Mouse (Mus musculus) testis, adult 2 months (tissue): ENCODE data around the gene Olfr224. TPM values are rescaled to one million over a fixed set of nuclear protein-coding genes. Genes with fewer than 3 reads are reported as not detected.

Source experiments
- H3K27ac ChIP-seq: fragments of 200-500 bp; 2 replicates; pipeline ENCODE4 v1.5.1; 2012; ENCODE audit warnings: low read depth, low read length; ENCODE audit not compliant: control insufficient read depth, insufficient read depth
- H3K27me3 ChIP-seq: fragments of 200-500 bp; 2 replicates; pipeline ENCODE4 v1.6.1; 2012; ENCODE audit warnings: mild to moderate bottlenecking, low read length, moderate library complexity; ENCODE audit not compliant: control insufficient read depth, insufficient read depth
- H3K36me3 ChIP-seq: fragments of 200-500 bp; 2 replicates; pipeline ENCODE4 v1.6.1; 2012; ENCODE audit warnings: mild to moderate bottlenecking, low read length; ENCODE audit not compliant: control insufficient read depth, insufficient read depth
- H3K4me1 ChIP-seq: fragments of 200-500 bp; 2 replicates; pipeline ENCODE4 v1.6.1; 2012; ENCODE audit warnings: low read length; ENCODE audit not compliant: control insufficient read depth, insufficient read depth
- H3K4me3 ChIP-seq: fragments of 200-500 bp; 2 replicates; pipeline ENCODE4 v1.5.1; 2012; ENCODE audit warnings: low read depth, mild to moderate bottlenecking, low read length, moderate library complexity, mixed read lengths; ENCODE audit not compliant: control insufficient read depth
- CTCF ChIP-seq: fragments of 200-500 bp; IDR thresholded peaks from 2 replicates; pipeline ENCODE4 v1.5.1; 2012; ENCODE audit warnings: low read depth, mild to moderate bottlenecking, inconsistent platforms, low read length, moderate library complexity; ENCODE audit not compliant: control insufficient read depth, insufficient read depth, insufficient replicate concordance
- POLR2A ChIP-seq: fragments of 200-500 bp; IDR thresholded peaks from 2 replicates; pipeline ENCODE4 v1.6.1; 2012; ENCODE audit warnings: low read depth, mild to moderate bottlenecking, inconsistent platforms, low read length, moderate library complexity; ENCODE audit not compliant: control insufficient read depth
- polyA plus RNA-seq: library from polyadenylated mRNA; depleted of rRNA; stranded (reverse); fragments of >200 nt; gene quantifications from 2 replicates; pipeline ENCODE4 v1.2.3, GENCODE M21; 2012; rRNA removed

The Olfr224 gene
- polyA plus RNA-seq, result 0.11 TPM in 1 of 2 replicates, not detected in the other

DNA sequence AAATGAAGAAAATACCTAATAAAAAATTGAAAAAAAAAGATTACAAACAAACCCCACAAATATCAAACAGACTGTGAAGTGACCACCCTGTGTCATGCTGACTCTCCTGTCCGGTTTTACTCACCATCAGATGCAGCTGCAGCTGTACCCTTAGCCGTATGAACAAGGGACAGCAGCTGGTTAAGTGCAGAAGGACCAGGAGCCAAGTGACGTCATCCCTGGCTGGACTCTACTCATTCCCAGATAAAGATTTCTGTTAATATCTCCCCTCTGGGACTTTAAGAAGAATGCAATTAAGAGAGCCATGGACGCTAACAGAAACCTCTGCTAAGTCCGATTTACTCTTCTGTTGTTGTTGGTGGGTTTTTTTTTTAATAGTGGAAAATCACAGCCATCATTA, at the start of gene Olfr224:
Gene Olfr224, minus strand, starts transcription at position 149 of the 400 bp plus-strand sequence.
- Histone ChIP-seq H3K27ac (no peak within 1 kb of the TSS), H3K36me3 (no peaks in the 10 kb centered on the region), H3K27me3 (no peaks in the 10 kb centered on the region), H3K4me1 (no peaks in the 10 kb centered on the region), H3K4me3 (no peak within 1 kb of the TSS)
- TF ChIP-seq POLR2A (no peak), CTCF (no peak)

DNA sequence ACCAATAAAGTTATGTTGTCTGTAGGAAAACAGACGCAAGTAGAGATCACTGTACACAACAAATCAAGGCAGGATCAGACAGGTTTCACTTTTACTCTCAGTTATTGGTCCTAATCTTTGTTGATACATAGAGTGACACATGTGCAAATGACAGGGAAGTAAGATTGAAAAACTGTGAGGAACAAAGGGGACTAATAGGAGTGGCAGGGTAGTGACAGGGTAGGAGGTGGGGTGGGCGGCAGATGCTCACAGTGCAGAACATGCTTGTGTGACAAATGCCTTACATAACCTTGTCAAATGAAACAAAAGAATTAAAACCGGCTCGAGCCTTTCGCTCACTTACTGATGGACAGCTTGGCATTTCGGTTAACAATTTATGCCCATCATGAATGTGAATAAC, 48.4 kb upstream of the Olfr224 start:
- no peaks in the 10 kb centered on the region for H3K4me1 ChIP-seq
- H3K27ac ChIP-seq, result no peak overlapping the region
- H3K4me3 ChIP-seq, result no peak overlapping the region
- H3K27me3 ChIP-seq, result no peaks in the 10 kb centered on the region
- no peak for TF ChIP-seq POLR2A
- no peak for TF ChIP-seq CTCF
- no peaks in the 10 kb centered on the region for H3K36me3 ChIP-seq

DNA sequence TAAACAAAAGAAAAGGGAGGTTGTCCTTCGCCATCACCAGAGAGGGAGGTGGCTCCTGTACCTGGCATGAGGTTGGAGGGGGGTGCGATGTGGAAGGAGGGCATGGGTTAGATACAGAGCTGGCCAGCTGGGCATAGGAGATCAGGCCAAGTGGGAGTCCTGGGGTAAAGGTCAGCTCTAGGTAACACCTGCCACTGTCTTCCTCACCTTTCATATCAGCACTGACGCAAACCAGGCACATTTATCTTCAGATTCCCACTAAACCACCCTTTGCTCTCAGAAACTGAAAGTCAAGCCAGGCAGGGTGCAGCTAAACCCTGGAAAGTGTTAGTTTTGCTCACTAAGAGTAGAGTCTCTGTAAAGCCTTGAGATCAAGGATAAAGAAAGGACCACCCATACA, 48.0 kb upstream of the Olfr224 start:
- no peak overlapping the region for H3K27ac ChIP-seq
- H3K27me3 ChIP-seq, result no peaks in the 10 kb centered on the region
- TF ChIP-seq CTCF (no peak), POLR2A (no peak)
- H3K4me3 ChIP-seq, result no peak overlapping the region
- H3K36me3 ChIP-seq, result no peaks in the 10 kb centered on the region
- H3K4me1 ChIP-seq, result no peaks in the 10 kb centered on the region

DNA sequence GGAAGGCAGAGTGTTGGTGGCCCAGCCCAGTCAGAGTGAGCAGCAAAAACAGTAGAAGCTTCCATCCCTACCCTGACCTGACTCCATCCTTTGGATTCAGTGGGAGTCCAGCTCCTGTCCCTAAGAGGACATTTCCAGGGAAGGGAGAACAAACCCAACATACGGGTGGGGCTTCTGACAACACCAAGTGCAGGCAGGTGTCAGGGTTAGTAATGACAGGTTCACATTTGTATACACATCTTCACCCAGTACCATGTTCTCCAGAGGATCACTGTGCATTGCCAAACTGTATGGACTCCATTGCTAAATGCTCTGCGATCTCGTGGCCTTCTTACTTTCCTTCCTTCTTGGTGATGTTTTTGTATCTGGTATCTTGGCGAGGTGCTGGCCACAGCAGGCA, 45.6 kb upstream of the Olfr224 start, which contains the start of gene 2210407C18Rik:
Gene 2210407C18Rik, minus strand, starts transcription at position 101 of the 400 bp plus-strand sequence.
- H3K4me3 ChIP-seq, result no peak within 1 kb of the TSS
- TF ChIP-seq CTCF (no peak), POLR2A (no peak)
- no peaks in the 10 kb centered on the region for H3K4me1 ChIP-seq
- no peaks in the 10 kb centered on the region for H3K36me3 ChIP-seq
- H3K27ac ChIP-seq, result no peak within 1 kb of the TSS
- no peaks in the 10 kb centered on the region for H3K27me3 ChIP-seq

DNA sequence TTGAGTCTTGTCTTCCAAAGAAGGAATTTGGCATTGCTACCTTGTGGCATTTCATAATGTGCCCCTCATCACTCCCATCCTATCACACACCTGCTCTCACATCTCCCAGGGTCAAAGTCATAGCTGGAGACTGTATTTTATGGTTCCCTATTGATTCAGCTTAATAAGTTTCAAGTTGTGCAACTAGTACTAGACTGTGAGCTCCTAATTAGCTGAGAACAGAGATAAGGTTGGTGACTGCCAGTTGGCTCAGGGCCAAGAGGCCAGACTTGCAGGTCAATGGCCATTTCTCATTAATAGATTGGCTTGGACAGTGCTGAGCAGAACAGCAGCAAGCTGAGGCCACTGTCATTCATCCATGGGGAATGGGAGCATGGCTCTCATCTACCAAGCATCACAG, 44.2 kb upstream of the Olfr224 start:
- no peaks in the 10 kb centered on the region for H3K4me1 ChIP-seq
- no peaks in the 10 kb centered on the region for H3K36me3 ChIP-seq
- no peak overlapping the region for H3K27ac ChIP-seq
- H3K27me3 ChIP-seq, result no peaks in the 10 kb centered on the region
- no peak for TF ChIP-seq POLR2A
- no peak for TF ChIP-seq CTCF
- no peak overlapping the region for H3K4me3 ChIP-seq

DNA sequence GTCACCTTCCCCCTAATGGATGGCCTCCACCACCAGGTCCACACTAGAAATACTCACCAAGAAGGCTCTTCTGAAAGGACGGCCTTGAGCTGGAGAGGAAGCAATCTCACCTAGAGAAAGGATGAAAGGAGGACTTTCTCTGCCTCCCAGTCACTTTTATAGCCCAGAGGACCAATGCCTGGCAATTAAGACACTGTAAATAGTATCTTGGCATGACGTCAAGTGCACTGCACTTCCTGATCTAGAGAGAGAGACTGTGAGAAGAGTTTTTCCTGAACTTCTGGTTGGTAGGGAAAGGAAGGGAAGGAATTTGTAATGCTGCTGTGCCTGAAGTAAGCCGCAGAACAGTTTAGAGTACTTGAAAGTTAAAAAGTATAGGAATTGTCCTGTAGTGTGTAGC, 43.0 kb upstream of the Olfr224 start:
- H3K4me1 ChIP-seq, result no peaks in the 10 kb centered on the region
- TF ChIP-seq POLR2A, result no peak
- TF ChIP-seq CTCF, result no peak
- H3K36me3 ChIP-seq, result no peaks in the 10 kb centered on the region
- no peaks in the 10 kb centered on the region for H3K27me3 ChIP-seq
- H3K4me3 ChIP-seq, result no peak overlapping the region
- no peak overlapping the region for H3K27ac ChIP-seq

DNA sequence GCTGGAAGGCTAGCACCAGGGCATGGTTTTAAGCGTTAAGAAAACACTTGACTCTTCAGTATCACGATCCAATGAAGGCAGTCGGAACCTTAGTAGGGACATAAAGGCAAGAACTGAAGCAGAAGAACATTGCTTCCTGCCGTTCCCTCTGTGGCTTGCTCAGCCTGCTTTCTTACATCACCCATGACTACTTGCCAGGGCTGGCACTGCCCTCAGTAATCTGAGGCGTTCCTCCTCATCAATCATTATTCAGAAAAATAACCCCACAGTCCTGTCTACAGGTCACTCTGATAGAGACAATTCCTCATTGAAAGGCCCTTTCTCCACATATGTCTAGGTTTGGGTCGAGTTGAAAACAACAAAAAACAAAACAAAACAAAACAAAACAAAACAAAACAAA, 36.7 kb upstream of the Olfr224 start:
- H3K4me3 ChIP-seq, result no peak overlapping the region
- H3K36me3 ChIP-seq, result no peaks in the 10 kb centered on the region
- no peaks in the 10 kb centered on the region for H3K27me3 ChIP-seq
- no peaks in the 10 kb centered on the region; the same call in 1 of the 2 replicates for H3K4me1 ChIP-seq
- TF ChIP-seq POLR2A (no peak), CTCF (no peak)
- H3K27ac ChIP-seq, result no peak overlapping the region
